Mouse (Mus musculus): Measurements from ENCODE around the gene Nkain1. TPM values are rescaled to one million over a fixed set of nuclear protein-coding genes. Genes with fewer than 3 reads are reported as not detected.
A peak's percentile ranks its signal among the peaks of the same experiment; 100 is the strongest.

The Nkain1 gene
- polyA plus RNA-seq, 1 experiment from 2014 or later: not detected

DNA sequence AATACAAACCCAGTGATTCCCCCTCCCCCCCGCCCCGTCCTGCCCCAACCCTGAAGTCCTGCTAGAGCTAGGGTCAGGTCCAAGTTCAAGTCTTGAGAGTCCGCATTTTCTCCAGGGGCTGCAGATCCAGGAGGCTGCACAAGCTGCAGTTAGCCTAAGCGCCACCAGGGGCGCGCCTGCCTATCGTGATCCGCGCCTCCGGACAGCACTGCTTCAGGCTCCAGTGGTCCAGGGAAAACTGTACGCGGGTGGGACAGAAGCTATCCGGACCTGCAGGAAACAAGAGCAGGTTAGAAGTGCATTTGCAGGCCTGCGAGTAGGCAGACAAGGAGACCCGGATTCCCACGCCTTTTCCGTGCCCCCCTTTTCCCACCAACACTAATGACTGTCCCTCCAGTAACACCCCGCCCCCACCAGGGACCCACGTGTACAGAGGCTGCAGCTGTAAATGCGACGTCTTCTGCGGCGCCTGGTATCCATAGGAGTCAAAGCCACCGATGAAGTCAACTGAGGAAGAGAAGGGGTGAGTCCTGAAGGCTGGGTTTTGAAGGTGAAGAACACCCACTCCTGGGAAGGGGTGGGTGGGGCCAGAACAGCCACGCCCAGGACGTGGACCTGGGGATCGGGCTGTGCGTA lies 42.2 kb downstream of the Nkain1 start:
- Histone ChIP-seq H3K27me3 (peaks cover 8% of the 10 kb centered on the region), H3K4me1 (replicated peaks) (peaks cover 5% of the 10 kb centered on the region), H3K4me2 (peak overlapping the region; percentile 45), H3K36me3 (no peaks in the 10 kb centered on the region), H3K27ac (no peak overlapping the region), H3K9me3 (replicated peaks) (peaks cover 5% of the 10 kb centered on the region; the same call in 1 of the 2 replicates), H3K4me3 (replicated peaks) (no peak overlapping the region), H3K9ac (no peak overlapping the region; the same call in 1 of the 2 replicates)
- 0 out of 2 replicates have a peak, but pooled peaks have one; percentile 37 for ATAC-seq (ENCODE audit: low read depth)
- peak; percentile 53 for DNase-seq
- WGBS (ENCODE audit: insufficient replicate concordance): 9% methylated on average over 28 of the region's 28 CpGs

DNA sequence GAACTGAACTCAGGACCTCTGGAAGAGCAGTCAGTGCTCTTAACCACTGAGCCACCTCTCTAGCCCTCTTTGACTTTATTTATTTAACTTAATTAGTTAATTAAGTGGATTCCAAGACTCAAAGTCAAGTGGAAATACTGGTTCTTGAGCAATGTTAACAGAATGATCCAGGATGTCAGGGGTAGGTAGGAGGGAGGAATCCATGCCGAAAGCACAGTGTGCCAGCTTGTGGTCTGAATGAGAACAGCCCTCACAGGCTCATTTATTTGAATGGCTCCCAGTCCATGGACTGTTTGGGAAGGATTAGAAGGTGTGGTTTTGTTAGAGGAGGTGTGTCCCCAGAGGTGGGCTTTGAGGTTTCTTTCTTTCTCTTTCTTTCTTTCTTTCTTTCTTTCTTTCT lies 46.2 kb downstream of the Nkain1 start:
- H3K9ac ChIP-seq: no peak overlapping the region
- H3K4me1 ChIP-seq (replicated peaks): peaks cover 5% of the 10 kb centered on the region
- WGBS (ENCODE audit: insufficient replicate concordance): 50% methylated on average over 1 of the region's 1 CpGs
- no peaks in the 10 kb centered on the region for H3K9me3 ChIP-seq (replicated peaks)
- ATAC-seq (ENCODE audit: low read depth) (no peak), DNase-seq (no peak)
- H3K27ac ChIP-seq: no peak overlapping the region
- no peaks in the 10 kb centered on the region for H3K36me3 ChIP-seq
- H3K4me2 ChIP-seq: no peak overlapping the region
- H3K27me3 ChIP-seq: peaks cover 18% of the 10 kb centered on the region
- no peak overlapping the region for H3K4me3 ChIP-seq (replicated peaks)

DNA sequence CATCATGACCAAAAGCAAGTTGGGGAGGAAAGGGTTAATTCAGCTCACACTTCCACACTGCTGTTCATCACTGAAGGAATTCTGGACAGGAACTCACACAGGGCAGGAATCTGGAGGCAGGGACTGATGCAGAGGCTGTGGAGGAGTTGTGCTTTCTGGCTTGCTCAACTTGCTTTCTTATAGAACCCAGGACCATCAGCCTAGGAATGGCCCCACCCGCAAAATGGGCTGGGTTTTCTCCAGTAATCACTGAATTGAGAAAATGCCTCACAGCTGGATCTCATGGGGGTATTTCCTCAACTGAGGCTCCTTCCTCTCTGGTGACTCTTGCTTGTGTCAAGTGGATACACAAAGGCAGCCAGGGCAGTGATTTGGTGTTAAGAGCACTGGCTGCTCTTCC lies 48.9 kb downstream of the Nkain1 start:
- no peaks in the 10 kb centered on the region for H3K9me3 ChIP-seq (replicated peaks)
- no peak overlapping the region for H3K4me2 ChIP-seq
- WGBS (ENCODE audit: insufficient replicate concordance): 46% methylated on average over 1 of the region's 1 CpGs
- peaks cover 32% of the 10 kb centered on the region for H3K27me3 ChIP-seq
- ATAC-seq (ENCODE audit: low read depth) (no peak), DNase-seq (no peak)
- H3K4me1 ChIP-seq (replicated peaks): peaks cover 11% of the 10 kb centered on the region
- no peaks in the 10 kb centered on the region for H3K36me3 ChIP-seq
- no peak overlapping the region for H3K27ac ChIP-seq
- no peak overlapping the region for H3K9ac ChIP-seq
- no peak overlapping the region for H3K4me3 ChIP-seq (replicated peaks)

DNA sequence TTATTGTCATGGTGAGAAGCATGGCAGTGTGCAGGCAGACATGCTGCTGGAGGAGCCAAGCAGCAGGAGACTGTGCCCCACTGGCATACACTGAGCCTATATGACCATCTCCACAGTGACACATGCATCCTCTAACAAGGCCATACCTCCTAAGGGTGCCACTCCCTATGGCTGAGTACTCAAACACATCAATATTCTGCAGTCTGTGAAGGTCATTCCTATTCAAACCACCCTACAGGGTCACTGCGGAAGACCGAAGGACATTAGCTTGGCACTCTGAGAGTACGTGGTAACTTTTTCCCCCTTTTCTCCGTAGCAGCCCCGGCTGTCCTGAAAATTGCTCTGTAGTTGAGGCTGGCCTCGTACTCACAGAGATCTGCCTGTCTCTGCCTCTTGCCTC lies 52.5 kb downstream of the Nkain1 start:
- ATAC-seq (ENCODE audit: low read depth) (no peak), DNase-seq (no peak)
- Histone ChIP-seq H3K27me3 (peaks cover 35% of the 10 kb centered on the region), H3K4me3 (replicated peaks) (no peak overlapping the region), H3K27ac (no peak overlapping the region), H3K36me3 (no peaks in the 10 kb centered on the region), H3K4me1 (replicated peaks) (peaks cover 18% of the 10 kb centered on the region), H3K4me2 (no peak overlapping the region), H3K9ac (no peak overlapping the region), H3K9me3 (replicated peaks) (no peaks in the 10 kb centered on the region)
- 77% methylated on average over 6 of the region's 6 CpGs for WGBS (ENCODE audit: insufficient replicate concordance)

DNA sequence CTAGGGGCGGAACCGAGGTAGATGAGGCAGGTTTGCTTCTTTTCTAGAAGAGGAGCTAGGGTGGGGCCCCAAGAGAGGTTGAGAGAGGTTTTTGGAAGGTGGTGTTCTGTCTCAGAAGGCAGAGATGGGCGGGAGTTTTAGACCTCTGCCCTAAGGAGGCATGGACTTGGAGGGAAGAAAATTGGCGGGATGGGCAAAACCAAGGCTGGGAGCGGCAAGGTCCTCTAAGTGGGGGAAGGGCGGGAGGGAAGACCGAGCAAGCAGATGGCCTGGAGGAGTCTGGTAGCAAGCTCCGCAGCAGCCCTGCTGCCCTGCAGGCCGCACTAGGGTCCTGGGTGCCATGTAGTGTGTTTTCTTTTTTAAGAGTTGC lies 53.5 kb downstream of the Nkain1 start:
- Histone ChIP-seq H3K27me3 (peaks cover 35% of the 10 kb centered on the region), H3K27ac (no peak overlapping the region), H3K4me3 (replicated peaks) (peak overlapping the region; percentile 62), H3K9me3 (replicated peaks) (no peaks in the 10 kb centered on the region), H3K4me2 (peak overlapping the region; percentile 76), H3K36me3 (no peaks in the 10 kb centered on the region), H3K9ac (peak overlapping the region; percentile 22; the same call in 1 of the 2 replicates), H3K4me1 (replicated peaks) (peaks cover 18% of the 10 kb centered on the region)
- ATAC-seq (ENCODE audit: low read depth) (peak; percentile 51), DNase-seq (no peak)
- 1% methylated on average over 9 of the region's 9 CpGs for WGBS (ENCODE audit: insufficient replicate concordance)

DNA sequence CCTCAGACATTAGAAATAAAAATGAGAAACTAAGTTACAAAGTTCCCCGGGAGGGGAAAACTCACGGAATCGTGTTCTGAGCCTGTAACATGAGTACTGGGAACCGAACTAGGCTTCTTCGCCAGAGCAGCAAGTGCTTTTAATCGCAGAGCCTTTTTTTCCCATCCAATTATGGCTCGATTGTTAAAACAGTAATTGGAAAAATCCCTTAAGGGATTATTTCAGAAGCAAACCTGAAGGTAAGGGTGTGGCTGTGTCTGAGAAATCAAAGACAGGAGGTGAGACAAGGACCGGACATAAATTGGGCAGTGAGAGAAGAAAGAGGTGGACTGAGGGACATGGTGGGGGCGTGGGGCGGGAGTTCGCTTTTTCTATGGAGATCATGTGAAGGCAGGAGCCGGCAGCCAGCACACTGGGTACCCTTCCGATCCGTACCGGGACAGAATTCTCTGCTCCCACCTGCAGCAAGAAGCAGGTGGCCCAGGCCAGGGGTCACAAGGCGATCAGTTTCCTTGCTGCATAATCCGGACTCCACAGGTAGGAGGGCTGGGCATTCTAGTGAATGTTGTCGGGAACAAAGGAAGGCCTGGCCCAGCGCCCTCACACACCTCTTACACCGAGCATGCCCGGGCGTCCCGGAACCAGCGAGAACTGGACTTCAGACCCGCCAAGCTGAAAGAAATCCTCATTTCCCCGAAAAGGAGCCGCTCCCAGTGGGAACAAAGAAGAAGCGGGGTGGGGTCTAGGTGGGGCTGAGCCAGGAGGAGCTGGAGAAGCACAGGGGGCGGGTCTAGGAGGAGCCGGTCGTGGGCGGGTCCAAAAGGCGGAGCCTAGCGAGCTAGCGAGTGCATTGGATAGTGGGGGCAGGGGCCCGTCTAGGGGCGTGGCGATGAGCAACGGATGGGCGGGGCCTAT lies 54.1 kb downstream of the Nkain1 start:
- 5% methylated on average over 40 of the region's 40 CpGs for WGBS (ENCODE audit: insufficient replicate concordance)
- Histone ChIP-seq H3K27me3 (peaks cover 35% of the 10 kb centered on the region), H3K9me3 (replicated peaks) (no peaks in the 10 kb centered on the region), H3K9ac (peak overlapping the region; percentile 61), H3K4me3 (replicated peaks) (peak overlapping the region; percentile 62), H3K36me3 (no peaks in the 10 kb centered on the region), H3K4me2 (peak overlapping the region; percentile 76), H3K27ac (no peak overlapping the region), H3K4me1 (replicated peaks) (peaks cover 18% of the 10 kb centered on the region)
- DNase-seq: peak; percentile 96
- peak; percentile 96 for ATAC-seq (ENCODE audit: low read depth)

DNA sequence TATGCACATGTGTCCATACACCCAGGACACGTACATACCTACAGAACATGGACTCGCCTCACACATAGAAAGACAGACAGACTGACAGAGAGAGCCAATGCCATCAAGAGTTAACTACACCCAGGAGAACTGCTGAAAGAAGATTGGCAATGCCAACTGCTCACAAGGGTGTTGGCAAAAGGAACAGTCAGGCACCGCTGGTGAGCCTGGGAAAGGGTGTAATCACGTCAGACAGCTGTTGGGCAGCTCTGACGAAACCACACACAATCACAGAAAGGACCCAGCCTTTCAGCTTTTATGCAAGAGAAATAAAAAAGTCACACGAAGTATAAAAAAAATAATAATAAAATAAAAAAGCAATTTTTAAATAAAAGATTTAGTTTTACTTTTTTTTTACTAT lies 57.5 kb downstream of the Nkain1 start:
- no peak for ATAC-seq (ENCODE audit: low read depth)
- Histone ChIP-seq H3K4me3 (replicated peaks) (no peak overlapping the region), H3K4me1 (replicated peaks) (peaks cover 18% of the 10 kb centered on the region), H3K27ac (no peak overlapping the region), H3K9me3 (replicated peaks) (no peaks in the 10 kb centered on the region), H3K27me3 (peaks cover 15% of the 10 kb centered on the region), H3K9ac (no peak overlapping the region), H3K4me2 (no peak overlapping the region), H3K36me3 (no peaks in the 10 kb centered on the region)
- WGBS (ENCODE audit: insufficient replicate concordance): 60% methylated on average over 6 of the region's 6 CpGs
- DNase-seq: no peak

Other genes with a start within 250 kb of the Nkain1 start
- 50.2 and 57.6 TPM in 2 replicates for gene Zcchc17, start 214.2 kb downstream of the Nkain1 start, polyA plus RNA-seq (2015; fragmentation: Nextera tagmentation; extraction: Ambion mirVana)
- gene Snrnp40, start 214.0 kb downstream of the Nkain1 start, polyA plus RNA-seq (2015; fragmentation: Nextera tagmentation; extraction: Ambion mirVana): 94.0 and 96.3 TPM in 2 replicates
- gene Pum1, start 89.1 kb upstream of the Nkain1 start, polyA plus RNA-seq (2015; fragmentation: Nextera tagmentation; extraction: Ambion mirVana): 29.7 and 36.1 TPM in 2 replicates
- 5.3 and 6.5 TPM in 2 replicates for gene Sdc3, start 218.4 kb upstream of the Nkain1 start, polyA plus RNA-seq (2015; fragmentation: Nextera tagmentation; extraction: Ambion mirVana)

Data from liver, embryonic 13.5 days (tissue).